Mouse (Mus musculus) left cerebral cortex, adult 11 months (tissue): ENCODE measurements at regions not wholly inside any gene's neighbourhood (a gene's known extent, or its start where the extent isn't known, plus 50 kb on each side); places are given as distances from the start of the nearest gene placed in this dataset.

Experiments used
- DNase-seq: peaks from one replicate; pipeline ENCODE4 v3.0.0; 2022; ENCODE audit warnings: low spot score

- no peak for DNase-seq
Observed at GRCm38 (mm10) chr17:16101548-16101947, 270.7 kb upstream of the Rgmb start.

- no peak for DNase-seq
Observed at GRCm38 (mm10) chr17:16092952-16093351, 262.1 kb upstream of the Rgmb start.

- DNase-seq: no peak
Observed at GRCm38 (mm10) chr17:16089619-16090280, 258.9 kb upstream of the Rgmb start.

GRCm38 (mm10) chr17:16088879-16089618 is 258.2 kb upstream of the Rgmb start:
- DNase-seq: no peak

GRCm38 (mm10) chr17:16087046-16087445 is 256.2 kb upstream of the Rgmb start:
- no peak for DNase-seq

- DNase-seq: no peak
Observed at GRCm38 (mm10) chr17:16082842-16083241, 252.0 kb upstream of the Rgmb start.

- no peak for DNase-seq
Observed at GRCm38 (mm10) chr17:16078549-16078948, 247.7 kb upstream of the Rgmb start.

GRCm38 (mm10) chr17:16069334-16069733 is 238.5 kb upstream of the Rgmb start:
- no peak for DNase-seq

GRCm38 (mm10) chr17:16067858-16068257 is 237.0 kb upstream of the Rgmb start:
- no peak for DNase-seq

- DNase-seq: peak; percentile 4
Observed at GRCm38 (mm10) chr17:16054481-16054880, 223.6 kb upstream of the Rgmb start.

- no peak for DNase-seq
Observed at GRCm38 (mm10) chr17:16051713-16052112, 220.9 kb upstream of the Rgmb start.

GRCm38 (mm10) chr17:16041542-16042251 is 210.9 kb upstream of the Rgmb start:
- no peak for DNase-seq

GRCm38 (mm10) chr17:16027989-16028388 is 197.2 kb upstream of the Rgmb start:
- no peak for DNase-seq

- no peak for DNase-seq
Observed at GRCm38 (mm10) chr17:16004871-16005575, 174.2 kb upstream of the Rgmb start.

GRCm38 (mm10) chr17:16004002-16004401 is 173.2 kb upstream of the Rgmb start:
- DNase-seq: no peak

- DNase-seq: no peak
Observed at GRCm38 (mm10) chr17:15998771-15999170, 167.9 kb upstream of the Rgmb start.

- DNase-seq: no peak
Observed at GRCm38 (mm10) chr17:15997289-15997688, 166.4 kb upstream of the Rgmb start.

- no peak for DNase-seq
Observed at GRCm38 (mm10) chr17:15995493-15995892, 164.7 kb upstream of the Rgmb start.

- DNase-seq: peak; percentile 16
Observed at GRCm38 (mm10) chr17:15993361-15994287, 162.8 kb upstream of the Rgmb start.

GRCm38 (mm10) chr17:15991916-15992315 is 161.1 kb upstream of the Rgmb start:
- DNase-seq: no peak

- DNase-seq: peak; percentile 8
Observed at GRCm38 (mm10) chr17:15990303-15990702, 159.5 kb upstream of the Rgmb start.
